Mouse (Mus musculus): Measurements from ENCODE around the gene Clcf1. TPM values are rescaled to one million over a fixed set of nuclear protein-coding genes. Genes with fewer than 3 reads are reported as not detected.

Gene Clcf1
- total and polyA plus RNA-seq, 3 experiments, result 0.42 to 2.3 TPM; not detected in 1

- TF ChIP-seq RCOR1 (IDR thresholded peaks at IDR 0.05; ENCODE audit: low read depth, low read length) (no peak), USF1 (IDR thresholded peaks at IDR 0.05; ENCODE audit: low read depth, low read length) (no peak), ETS1 (IDR thresholded peaks at IDR 0.05; ENCODE audit: low read depth, low read length) (no peak), CTCF (IDR thresholded peaks at IDR 0.05 in 2 of 3, conservative IDR thresholded peaks at IDR 0.05 in 1 of 3; ENCODE audit: control insufficient read depth in 1 of 3, insufficient read depth in 1 of 3, low read depth in 2 of 3, low read length in 3 of 3, poor library complexity in 1 of 3, severe bottlenecking in 1 of 3) (no peak), HCFC1 (IDR thresholded peaks at IDR 0.05; ENCODE audit: low read depth, low read length) (no peak), GABPA (IDR thresholded peaks at IDR 0.05; ENCODE audit: low read depth, low read length) (no peak), POLR2A (IDR thresholded peaks at IDR 0.05; ENCODE audit: control insufficient read depth in 1 of 2, insufficient read depth in 1 of 2, low read depth in 1 of 2, low read length in 2 of 2, poor library complexity in 1 of 2) (no peak), E2F4 (IDR thresholded peaks at IDR 0.05; ENCODE audit: borderline replicate concordance, low read depth, low read length) (no peak), TBP (IDR thresholded peaks at IDR 0.05; ENCODE audit: low read depth, low read length) (no peak), SIN3A (IDR thresholded peaks at IDR 0.05; ENCODE audit: low read length) (no peak), MAFK (IDR thresholded peaks at IDR 0.05; ENCODE audit: borderline replicate concordance, low read depth, low read length) (no peak)
- peaks cover 0 to 13% of the 10 kb centered on the region in 2 experiments; a peak in 2 of 4 replicates for H3K36me3 ChIP-seq (ENCODE audit: control insufficient read depth in 1 of 2, insufficient read depth in 2 of 2, low read length in 2 of 2)
- H3K4me1 ChIP-seq (ENCODE audit: control insufficient read depth in 1 of 2, insufficient read depth in 2 of 2, low read length in 2 of 2), result peaks cover under 1 to 19% of the 10 kb centered on the region in 2 experiments
- H3K9me3 ChIP-seq (replicated peaks; ENCODE audit: insufficient read depth, low read length), result no peaks in the 10 kb centered on the region
- no peak overlapping the region for H3K27ac ChIP-seq (ENCODE audit: control insufficient read depth, low read depth, low read length)
- H3K79me2 ChIP-seq (ENCODE audit: control insufficient read depth, insufficient read depth, low read length, poor library complexity), result peaks cover 2% of the 10 kb centered on the region; the same call in 1 of the 2 replicates
- peak overlapping the region; percentile 67 to 92; a peak in 2 of 4 replicates for H3K4me3 ChIP-seq (ENCODE audit: control insufficient read depth in 1 of 2, insufficient read depth in 1 of 2, low read depth in 2 of 2, low read length in 2 of 2)
- H3K9ac ChIP-seq (ENCODE audit: control insufficient read depth, low read depth, low read length, poor library complexity, severe bottlenecking), result peak overlapping the region; percentile 80; the same call in 1 of the 2 replicates
- peaks cover 10 to 18% of the 10 kb centered on the region in 2 experiments for H3K27me3 ChIP-seq (ENCODE audit: control insufficient read depth in 1 of 2, insufficient read depth in 2 of 2, low read length in 2 of 2)
- no peak for DNase-seq (ENCODE audit: low read depth, low spot score)
Measured at GRCm38 (mm10) chr19:4213524-4213974, 489 bp upstream of the Clcf1 start.

GRCm38 (mm10) chr19:4214771-4215450 is 873 bp downstream of the Clcf1 start:
- no peak for TF ChIP-seq GATA1 (IDR thresholded peaks at IDR 0.05; ENCODE audit: low read depth, low read length)
- no peak for TF ChIP-seq GABPA (IDR thresholded peaks at IDR 0.05; ENCODE audit: low read depth, low read length)
- TF ChIP-seq USF1 (IDR thresholded peaks at IDR 0.05; ENCODE audit: low read depth, low read length), result no peak
- no peak for TF ChIP-seq CHD1 (IDR thresholded peaks at IDR 0.05; ENCODE audit: low read depth, low read length)
- TF ChIP-seq MAX (IDR thresholded peaks at IDR 0.05; ENCODE audit: low read length), result no peak
- TF ChIP-seq CHD2 (IDR thresholded peaks at IDR 0.05; ENCODE audit: low read length), result no peak
- no peak for TF ChIP-seq POLR2AphosphoS2 (IDR thresholded peaks at IDR 0.05; ENCODE audit: low read length)
- no peak for TF ChIP-seq BHLHE40 (IDR thresholded peaks at IDR 0.05; ENCODE audit: borderline replicate concordance, low read depth, low read length)
- no peak for TF ChIP-seq TAL1 (IDR thresholded peaks at IDR 0.05; ENCODE audit: low read length)
- TF ChIP-seq USF2 (IDR thresholded peaks at IDR 0.05; ENCODE audit: borderline replicate concordance in 1 of 2, insufficient read depth in 1 of 2, low read depth in 1 of 2, low read length in 2 of 2), result no peak
- TF ChIP-seq ZKSCAN1 (IDR thresholded peaks at IDR 0.05; ENCODE audit: low read depth, low read length), result no peak
- TF ChIP-seq JUND (IDR thresholded peaks at IDR 0.05; ENCODE audit: low read depth, low read length), result no peak
- TF ChIP-seq TBP (IDR thresholded peaks at IDR 0.05; ENCODE audit: low read depth, low read length), result no peak
- no peak for TF ChIP-seq POLR2A (IDR thresholded peaks at IDR 0.05; ENCODE audit: control insufficient read depth in 1 of 2, insufficient read depth in 1 of 2, low read depth in 1 of 2, low read length in 2 of 2, poor library complexity in 1 of 2)
- TF ChIP-seq MAZ (IDR thresholded peaks at IDR 0.05; ENCODE audit: low read depth, low read length), result no peak
- Histone ChIP-seq H3K9me3 (replicated peaks; ENCODE audit: insufficient read depth, low read length) (no peaks in the 10 kb centered on the region), H3K27ac (ENCODE audit: control insufficient read depth, low read depth, low read length) (no peak overlapping the region), H3K4me1 (ENCODE audit: control insufficient read depth in 1 of 2, insufficient read depth in 2 of 2, low read length in 2 of 2) (peaks cover 2 to 18% of the 10 kb centered on the region in 2 experiments; a peak in 3 of 4 replicates), H3K27me3 (ENCODE audit: control insufficient read depth in 1 of 2, insufficient read depth in 2 of 2, low read length in 2 of 2) (peaks cover 10 to 18% of the 10 kb centered on the region in 2 experiments), H3K4me3 (ENCODE audit: control insufficient read depth in 1 of 2, insufficient read depth in 1 of 2, low read depth in 2 of 2, low read length in 2 of 2) (peak overlapping the region; percentile 67 to 92), H3K79me2 (ENCODE audit: control insufficient read depth, insufficient read depth, low read length, poor library complexity) (peaks cover 2% of the 10 kb centered on the region; the same call in 1 of the 2 replicates), H3K9ac (ENCODE audit: control insufficient read depth, low read depth, low read length, poor library complexity, severe bottlenecking) (peak overlapping the region; percentile 80), H3K36me3 (ENCODE audit: control insufficient read depth in 1 of 2, insufficient read depth in 2 of 2, low read length in 2 of 2) (peaks cover 0 to 13% of the 10 kb centered on the region in 2 experiments; a peak in 2 of 4 replicates)
- no peak for DNase-seq (ENCODE audit: low read depth, low spot score)

Data from MEL (cell line).